ENCODE assay signal across 32 mouse cellular contexts in the genomic region with DNA sequence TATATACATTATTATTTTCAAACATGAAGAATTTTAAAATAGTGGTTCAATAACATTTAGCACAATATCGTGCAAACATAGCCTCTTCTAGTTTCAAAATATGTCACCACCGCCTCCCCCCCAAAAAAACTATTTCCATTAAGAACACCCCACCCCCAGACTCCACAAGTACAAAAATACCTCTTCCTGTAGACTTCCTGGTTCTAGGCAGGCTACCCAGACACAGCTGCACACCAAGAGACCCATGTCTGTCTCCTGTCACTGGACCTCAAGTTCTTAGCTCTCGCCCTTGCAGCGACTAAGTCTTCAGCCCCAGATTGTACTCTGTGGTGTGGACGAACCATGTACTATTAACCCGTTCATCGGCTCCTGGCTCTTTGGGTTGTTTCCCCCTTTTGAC. TPM values are rescaled to one million over a fixed set of nuclear protein-coding genes. Genes with fewer than 3 reads are reported as not detected.
DNase-seq lines count a peak whose midpoint lies in the region; ATAC-seq lines count a peak whose summit lies in the region.
"Had no signal": no experiment of that assay in that cellular context is flagged by ENCODE, and none has a peak within 500 bp of the region (broad histone marks: within the 10 kb centered on the region; RNA-seq: fewer than 3 reads in every experiment).

No protein-coding gene starts in this region.

- DNase-seq in spleen, adult 18-20 months: no peak
- no peak for DNase-seq in frontal cortex, postnatal 36 days (ENCODE audit: low spot score in 2 of 2)
- no peak for DNase-seq in left cerebral cortex, adult 8-10 months (ENCODE audit: low spot score in 2 of 2)
- DNase-seq: adrenal gland, adult 2 months; adrenal gland, postnatal 25 days; cerebellum, adult 18-20 months; cerebellum, adult 9-10 months; cerebellum, postnatal 14 days; forebrain, postnatal 0 days; gastrocnemius, postnatal 25 days; heart, adult 2 months; kidney, adult 18-20 months; kidney, adult 9 months had no signal

- H3K9me3 ChIP-seq in megakaryocyte, embryonic 14.5 days: no peaks in the 10 kb centered on the region; the same call in 1 of the 2 replicates
- H3K9me3 ChIP-seq: embryonic facial prominence, embryonic 12.5 days; embryonic facial prominence, embryonic 15.5 days; G1E; intestine, embryonic 15.5 days had no signal

- H3K36me3 ChIP-seq in megakaryocyte, embryonic 14.5 days (replicated peaks; ENCODE audit: low read length): no peaks in the 10 kb centered on the region
- H3K36me3 ChIP-seq: embryonic facial prominence, embryonic 12.5 days; embryonic facial prominence, embryonic 15.5 days; G1E; intestine, embryonic 15.5 days had no signal

- H3K27me3 ChIP-seq in megakaryocyte, embryonic 14.5 days (replicated peaks): no peaks in the 10 kb centered on the region
- H3K27me3 ChIP-seq: embryonic facial prominence, embryonic 12.5 days; embryonic facial prominence, embryonic 15.5 days; intestine, embryonic 15.5 days had no signal

- no peak for ATAC-seq in megakaryocyte, adult 5-6 weeks (ENCODE audit: poor library complexity, severe bottlenecking)
- peak; percentile 64 for ATAC-seq in CD4-positive, CD25-positive, alpha-beta regulatory T cell, adult 4 months
- ATAC-seq in common myeloid progenitor, adult 5-6 weeks (replicated peaks; ENCODE audit: low read depth, poor library complexity, severe bottlenecking): peak; percentile 60
- ATAC-seq: forebrain, embryonic 14.5 days; forebrain, postnatal 0 days; intestine, embryonic 15.5 days; Patski had no signal

- H3K4me3 ChIP-seq in megakaryocyte, embryonic 14.5 days (replicated peaks): peak overlapping the region; percentile 23
- H3K4me3 ChIP-seq: embryonic facial prominence, embryonic 12.5 days; embryonic facial prominence, embryonic 15.5 days; heart, adult 2 months; intestine, embryonic 15.5 days had no signal

- peaks cover 62% of the 10 kb centered on the region for H3K4me1 ChIP-seq in megakaryocyte, embryonic 14.5 days
- H3K4me1 ChIP-seq: embryonic facial prominence, embryonic 12.5 days had no signal

RNA-seq across cellular contexts. Expression of a gene that starts 26.0 kb away (rescaled TPM):
- not detected in 2 replicates for polyA plus RNA-seq in megakaryocyte, embryonic 14.5 days (2012; ENCODE audit: insufficient read depth, low replicate concordance)
- total RNA-seq in megakaryocyte, adult 5-6 weeks (2015): not detected in 2 replicates
- not detected in 2 replicates for total RNA-seq in megakaryocyte, adult 5-6 weeks (2017)
- 1 to 10 TPM; 5.5 to 7.0 TPM for polyA plus RNA-seq in CD4-positive, CD25-positive, alpha-beta regulatory T cell, adult 4 months (2017; shearing (Covaris generic))
- total RNA-seq in common myeloid progenitor, adult 5-6 weeks (2017): 0.09 TPM in 1 of 2 replicates, not detected in the other
- total RNA-seq in left cerebral cortex, adult 8-10 months (2022): not detected
- total RNA-seq: adrenal gland, adult 2 months; adrenal gland, postnatal 25 days; forebrain, postnatal 0 days; gastrocnemius, adult 8-10 months; gastrocnemius, postnatal 25 days; heart, adult 2 months; heart, postnatal 25 days had no signal
- polyA plus RNA-seq: adrenal gland, adult 2 months; embryonic facial prominence, embryonic 12.5 days; forebrain, embryonic 14.5 days; forebrain, postnatal 0 days; frontal cortex, adult 2 months; heart, adult 2 months; heart, embryonic 14.5 days; heart, postnatal 0 days; hindbrain, embryonic 11.5 days; hindbrain, embryonic 14.5 days; Patski had no signal

RNA-seq across cellular contexts. Expression of a gene that starts 40.9 kb away (rescaled TPM):
- not detected in 2 replicates for polyA plus RNA-seq in megakaryocyte, embryonic 14.5 days (2012; ENCODE audit: insufficient read depth, low replicate concordance)
- total RNA-seq in megakaryocyte, adult 5-6 weeks (2015): not detected in 2 replicates
- not detected in 2 replicates for total RNA-seq in megakaryocyte, adult 5-6 weeks (2017)
- under 1 TPM in 1 of 2 experiments, not detected in 1; 0.52 TPM for polyA plus RNA-seq in CD4-positive, CD25-positive, alpha-beta regulatory T cell, adult 4 months (2017; shearing (Covaris generic))
- not detected in 2 replicates for total RNA-seq in common myeloid progenitor, adult 5-6 weeks (2017)
- total RNA-seq in left cerebral cortex, adult 8-10 months (2022): not detected
- total RNA-seq: adrenal gland, postnatal 25 days; forebrain, postnatal 0 days; G1E; gastrocnemius, adult 8-10 months; gastrocnemius, postnatal 25 days; heart, adult 2 months; heart, postnatal 25 days had no signal
- polyA plus RNA-seq: embryonic facial prominence, embryonic 12.5 days; embryonic facial prominence, embryonic 15.5 days; forebrain, embryonic 11.5 days; forebrain, embryonic 14.5 days; forebrain, postnatal 0 days; G1E; heart, adult 2 months; heart, embryonic 11.5 days; heart, embryonic 14.5 days; heart, postnatal 0 days; hindbrain, embryonic 11.5 days; hindbrain, embryonic 14.5 days; Patski had no signal

RNA-seq across cellular contexts. Expression of a gene that starts 59.6 kb away (rescaled TPM):
- 7.9 and 8.1 TPM in 2 replicates for polyA plus RNA-seq in megakaryocyte, embryonic 14.5 days (2012; ENCODE audit: insufficient read depth, low replicate concordance)
- 1.1 TPM in 1 of 2 replicates, not detected in the other for total RNA-seq in megakaryocyte, adult 5-6 weeks (2015)
- total RNA-seq in megakaryocyte, adult 5-6 weeks (2017): 0.22 and 0.28 TPM in 2 replicates
- under 1 TPM in 1 of 2 experiments, not detected in 1; 0.28 TPM for polyA plus RNA-seq in CD4-positive, CD25-positive, alpha-beta regulatory T cell, adult 4 months (2017; shearing (Covaris generic))
- total RNA-seq in common myeloid progenitor, adult 5-6 weeks (2017): 0.39 and 2.2 TPM in 2 replicates
- 10 to 100 TPM; 20.5 to 27.9 (median 23.4) TPM for total RNA-seq in left cerebral cortex, adult 8-10 months (2022)
- polyA plus RNA-seq: G1E had no signal
